Mouse (Mus musculus): ENCODE measurements around the gene Atl2. TPM values are rescaled to one million over a fixed set of nuclear protein-coding genes. Genes with fewer than 3 reads are reported as not detected.

Atl2 gene
- total RNA-seq, 2 experiments from 2014 or later = 29.5 to 34.2 TPM

GRCm38 (mm10) chr17:79826482-79827034 is 69.4 kb downstream of the Atl2 start:
- DNase-seq = no peak
- intact Hi-C loops (cut with DNase I) = no loop called here

DNA sequence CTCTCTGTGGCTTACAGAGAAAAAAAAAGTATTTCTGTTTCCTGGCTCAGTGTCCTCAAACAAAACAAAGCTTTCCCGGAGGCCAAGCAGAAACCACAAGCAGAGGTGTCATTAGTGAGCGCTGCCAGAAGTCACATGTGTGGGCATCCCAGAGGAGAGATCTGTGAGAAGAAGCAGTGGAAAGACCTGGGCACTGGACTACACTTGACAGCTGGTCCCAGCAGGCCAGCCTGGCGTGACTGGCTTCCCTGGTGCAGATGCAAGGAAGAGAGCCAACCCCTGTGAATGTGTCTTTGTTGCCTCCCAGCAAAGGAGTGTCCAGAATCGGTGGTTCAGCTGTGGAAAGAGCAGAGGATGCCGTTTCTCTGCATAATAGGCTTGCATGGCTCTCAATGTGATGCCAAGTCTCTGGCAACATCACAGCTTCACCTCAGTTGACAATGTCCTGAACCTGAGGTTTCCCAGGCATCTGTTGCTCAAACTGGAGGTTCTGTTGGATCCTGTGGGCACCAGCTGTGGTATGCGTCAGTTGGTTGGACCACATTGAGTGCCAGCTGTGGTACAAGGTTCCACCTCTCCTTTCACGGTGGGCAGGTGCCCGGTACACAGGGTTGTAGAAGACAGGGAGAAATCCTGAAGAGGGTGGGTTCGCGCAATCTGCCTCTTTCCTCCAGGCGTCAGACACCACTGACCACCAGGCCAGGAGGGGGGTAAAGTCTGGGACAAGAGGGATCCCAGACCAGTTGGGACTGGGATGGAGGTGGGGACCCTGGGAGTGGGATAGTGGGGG is 70.5 kb downstream of the Atl2 start:
- DNase-seq = no peak

DNA sequence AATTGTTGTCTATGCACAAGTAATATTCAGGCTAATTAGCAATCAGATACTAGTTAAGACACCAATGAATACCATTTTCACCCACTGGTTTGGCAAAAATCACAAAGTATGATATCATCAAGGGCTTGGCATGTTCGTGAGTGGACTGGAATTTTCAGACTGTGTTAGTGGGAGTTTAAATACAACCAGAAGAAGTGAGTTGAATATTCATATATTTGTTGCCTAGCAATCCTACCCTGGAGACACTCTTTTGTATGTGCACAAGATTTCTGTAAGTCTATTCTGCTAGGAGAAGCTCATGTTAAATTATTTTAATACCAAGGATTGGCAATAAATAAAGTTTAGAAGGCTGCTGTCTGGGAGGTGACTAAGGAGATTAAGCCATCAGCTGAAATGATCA is 71.5 kb downstream of the Atl2 start:
- no peak for DNase-seq
- intact Hi-C loops (cut with DNase I) = no loop called here

More for the DNA sequence above, 70.5 kb downstream of the Atl2 start:
- intact Hi-C loops (cut with DNase I) = no loop called here

DNA sequence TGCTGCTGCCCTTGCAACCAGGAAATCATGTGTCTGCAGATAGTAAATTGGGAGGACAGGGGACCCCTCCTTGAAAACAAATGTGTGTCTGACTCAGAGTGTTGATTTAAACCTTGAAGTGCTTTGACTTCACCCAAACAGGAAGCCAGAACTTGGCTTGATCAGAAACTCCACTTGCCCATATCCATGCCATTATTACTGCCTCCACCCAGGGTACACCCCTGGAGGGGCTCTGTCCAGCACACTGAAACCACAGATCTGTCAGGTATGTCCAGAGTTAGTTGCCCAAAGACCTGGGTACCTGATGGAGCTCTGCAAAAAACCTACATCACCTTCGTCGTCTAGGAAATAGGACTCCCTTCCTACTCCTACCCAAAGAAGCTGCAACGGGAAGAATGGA is 77.0 kb downstream of the Atl2 start:
- intact Hi-C loops (cut with DNase I) = no loop called here
- no peak for DNase-seq

DNA sequence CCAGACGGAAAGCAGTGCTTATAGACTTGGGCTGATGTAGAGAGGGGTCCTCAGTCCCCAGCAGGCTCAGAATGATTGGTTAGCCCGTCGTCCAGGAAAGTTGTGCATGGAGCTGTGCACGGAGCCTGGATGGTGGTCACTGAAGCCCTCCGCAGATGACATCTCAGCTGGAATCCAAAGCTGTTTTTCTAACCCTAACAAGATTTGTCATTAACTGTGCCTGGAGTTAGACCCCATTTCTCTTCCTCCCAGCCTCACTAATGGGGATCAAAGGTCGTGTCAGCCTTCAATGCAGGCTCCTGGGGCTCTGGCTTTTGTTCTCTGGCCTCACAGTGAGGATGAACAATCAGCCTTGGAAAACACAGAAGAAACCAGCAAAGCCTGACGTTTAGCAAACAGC is 77.9 kb downstream of the Atl2 start:
- no peak for DNase-seq
- intact Hi-C loops (cut with DNase I) = no loop called here

DNA sequence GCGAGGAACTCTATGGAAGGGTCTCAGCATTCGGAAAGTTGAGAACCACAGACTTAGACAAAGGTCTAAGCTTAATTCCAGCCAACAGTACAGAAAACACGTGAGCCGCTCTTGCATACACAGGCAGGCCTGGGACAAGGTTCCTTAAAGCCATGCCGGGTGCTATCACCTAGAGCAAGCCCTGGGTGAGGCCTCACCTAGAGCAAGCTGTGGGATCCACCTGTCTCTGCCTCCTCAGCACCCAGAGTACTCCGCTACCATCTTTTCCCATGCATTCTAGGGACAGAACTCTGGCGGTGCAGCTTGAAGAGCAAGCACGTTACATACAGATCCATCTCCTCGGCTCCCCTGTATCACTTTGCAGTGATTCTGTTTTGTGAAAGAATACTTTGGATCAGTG is 78.4 kb downstream of the Atl2 start:
- no peak for DNase-seq
- intact Hi-C loops (cut with DNase I) = no loop called here

- no peak for DNase-seq
- intact Hi-C loops (cut with DNase I) = no loop called here
Observed at GRCm38 (mm10) chr17:79816896-79817295, 79.0 kb downstream of the Atl2 start.

GRCm38 (mm10) chr17:79810421-79810820 is 85.5 kb downstream of the Atl2 start:
- intact Hi-C loops (cut with DNase I) = no loop called here
- no peak for DNase-seq

- DNase-seq = no peak
- intact Hi-C loops (cut with DNase I) = no loop called here
Observed at GRCm38 (mm10) chr17:79809491-79810316, 86.2 kb downstream of the Atl2 start.

GRCm38 (mm10) chr17:79807237-79807930 is 88.5 kb downstream of the Atl2 start:
- DNase-seq = no peak
- intact Hi-C loops (cut with DNase I) = no loop called here

DNA sequence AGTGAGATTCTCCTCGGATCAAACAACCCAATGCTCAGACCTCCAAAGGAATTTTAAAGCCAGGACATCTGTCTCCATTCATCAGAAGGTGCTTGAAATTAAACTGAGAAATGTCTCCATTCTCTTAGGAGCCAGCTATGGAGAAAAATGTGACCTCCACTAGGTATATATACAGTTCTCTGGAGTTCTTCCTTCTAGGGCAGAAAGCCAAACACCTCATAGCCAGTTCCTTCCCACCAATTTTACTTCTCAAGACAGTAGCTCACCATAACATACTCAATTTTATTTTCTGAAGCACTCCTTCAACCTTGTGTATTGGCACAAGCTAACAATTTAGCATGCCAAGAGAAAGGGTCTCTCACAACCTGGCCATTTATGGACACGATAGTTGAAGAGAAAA is 91.2 kb downstream of the Atl2 start:
- intact Hi-C loops (cut with DNase I) = no loop called here
- DNase-seq = no peak

- intact Hi-C loops (cut with DNase I) = no loop called here
- DNase-seq = no peak
Observed at GRCm38 (mm10) chr17:79802056-79802455, 93.9 kb downstream of the Atl2 start.

DNA sequence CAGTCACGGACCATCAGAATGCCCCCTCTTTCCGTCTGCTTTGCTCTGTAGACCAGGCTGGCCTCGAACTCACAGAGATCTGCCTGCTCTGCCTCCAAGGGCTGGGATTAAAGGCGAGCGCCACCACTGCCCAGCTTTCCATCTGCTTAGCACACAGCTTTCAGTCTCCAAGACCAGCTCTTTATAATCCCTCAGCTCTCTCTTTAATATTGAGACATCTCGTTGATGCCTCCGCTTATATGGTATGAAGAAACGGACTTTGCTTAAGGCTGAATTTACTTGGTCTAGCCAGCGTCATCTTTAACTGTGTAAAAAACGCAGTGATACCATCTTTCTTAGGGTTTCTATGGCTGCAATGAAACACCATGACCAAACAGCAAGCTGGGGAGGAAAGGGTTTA is 97.1 kb downstream of the Atl2 start:
- no peak for DNase-seq
- intact Hi-C loops (cut with DNase I) = no loop called here

Other genes with a start within 250 kb of the Atl2 start
- gene Cyp1b1, start 181.1 kb downstream of the Atl2 start, total RNA-seq (2021) = 1 to 10 TPM; 5.1 to 5.5 TPM
- gene Hnrnpll, start 166.2 kb upstream of the Atl2 start, total RNA-seq (2021) = 10 to 100 TPM; 21.0 to 24.5 TPM
- gene Galm, start 231.3 kb upstream of the Atl2 start, total RNA-seq (2021) = 10 to 100 TPM; 15.0 to 16.8 TPM